Mouse (Mus musculus) hindbrain, embryonic 15.5 days (tissue): ENCODE data around the gene Erc1. TPM values are rescaled to one million over a fixed set of nuclear protein-coding genes. Genes with fewer than 3 reads are reported as not detected.

Experiments used
- ATAC-seq: fragments of 200-750 bp; cut with Nextera tagmentation; 2 replicates; pipeline ENCODE4 v1.8.0; 2017; ENCODE audit warnings: low read depth, moderate number of reproducible peaks, moderate TSS enrichment; ENCODE audit not compliant: low FRiP score
- H3K27ac ChIP-seq: fragments of 300-500 bp; sonication (generic); replicated peaks from 2 replicates; pipeline ENCODE4 v1.5.1; 2015; ENCODE audit warnings: mild to moderate bottlenecking, inconsistent platforms
- H3K27me3 ChIP-seq: fragments of 300-500 bp; sonication (generic); 2 replicates; pipeline ENCODE4 v1.6.1; 2015; ENCODE audit warnings: control low read depth, inconsistent platforms
- H3K36me3 ChIP-seq: fragments of 300-500 bp; sonication (generic); 2 replicates; pipeline ENCODE4 v1.6.1; 2015; ENCODE audit warnings: control low read depth, inconsistent platforms
- H3K4me1 ChIP-seq: fragments of 300-500 bp; sonication (generic); replicated peaks from 2 replicates; pipeline ENCODE4 v1.6.1; 2015; ENCODE audit warnings: control low read depth, inconsistent platforms
- H3K4me2 ChIP-seq: fragments of 300-500 bp; sonication (generic); 2 replicates; pipeline ENCODE4 v1.6.1; 2015; ENCODE audit warnings: moderate library complexity, mild to moderate bottlenecking, inconsistent platforms
- H3K4me3 ChIP-seq: fragments of 300-500 bp; sonication (generic); 2 replicates; pipeline ENCODE4 v1.5.1; 2015; ENCODE audit warnings: mild to moderate bottlenecking, inconsistent platforms
- H3K9ac ChIP-seq: fragments of 300-500 bp; sonication (generic); 2 replicates; pipeline ENCODE4 v1.6.1; 2015; ENCODE audit warnings: inconsistent platforms
- H3K9me3 ChIP-seq: fragments of 300-500 bp; sonication (generic); 2 replicates; pipeline ENCODE4 v1.6.1; 2016; ENCODE audit warnings: control low read depth, inconsistent platforms
- WGBS: fragments of 180-500 bp; shearing (Covaris S2); methylation state at CpG from one replicate; pipeline ENCODE4 v1.1.7; 2015; 5-methylcytosine and 5-hydroxymethylcytosine counted together
- polyA plus RNA-seq: library from polyadenylated mRNA; unstranded; fragments of >200 nt; fragmentation: Nextera tagmentation; extraction: Ambion mirVana; gene quantifications from 2 replicates; pipeline ENCODE4 v1.2.1, GENCODE M21; 2015

Gene Erc1
- polyA plus RNA-seq, 1 experiment from 2014 or later, result 47.7 TPM

DNA sequence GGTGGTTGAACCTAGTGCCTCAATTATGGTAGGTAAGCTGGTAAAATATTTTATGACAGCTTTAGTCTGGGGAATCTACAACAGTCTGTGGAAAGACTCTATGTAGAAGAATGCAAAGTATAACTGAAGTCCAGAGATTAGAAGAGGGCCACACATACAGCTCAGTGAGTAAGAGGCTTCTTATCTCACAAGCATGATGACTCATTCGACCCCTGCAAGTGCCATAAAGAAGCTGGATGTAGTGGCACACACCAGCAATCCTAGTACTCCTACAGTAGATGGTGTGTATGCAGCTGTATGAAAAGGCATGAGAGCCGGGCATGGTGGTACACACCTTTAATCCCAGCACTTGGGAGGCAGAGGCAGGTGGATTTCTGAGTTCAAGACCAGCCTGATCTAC lies 205.2 kb downstream of the Erc1 start:
- no peaks in the 10 kb centered on the region for H3K4me1 ChIP-seq
- 96% methylated on average over 2 of the region's 2 CpGs for WGBS
- no peak overlapping the region for H3K4me3 ChIP-seq
- H3K9ac ChIP-seq, result no peak overlapping the region
- H3K36me3 ChIP-seq, result no peaks in the 10 kb centered on the region
- no peak overlapping the region for H3K27ac ChIP-seq
- no peaks in the 10 kb centered on the region for H3K27me3 ChIP-seq
- H3K9me3 ChIP-seq, result no peaks in the 10 kb centered on the region
- H3K4me2 ChIP-seq, result no peak overlapping the region
- no peak for ATAC-seq

DNA sequence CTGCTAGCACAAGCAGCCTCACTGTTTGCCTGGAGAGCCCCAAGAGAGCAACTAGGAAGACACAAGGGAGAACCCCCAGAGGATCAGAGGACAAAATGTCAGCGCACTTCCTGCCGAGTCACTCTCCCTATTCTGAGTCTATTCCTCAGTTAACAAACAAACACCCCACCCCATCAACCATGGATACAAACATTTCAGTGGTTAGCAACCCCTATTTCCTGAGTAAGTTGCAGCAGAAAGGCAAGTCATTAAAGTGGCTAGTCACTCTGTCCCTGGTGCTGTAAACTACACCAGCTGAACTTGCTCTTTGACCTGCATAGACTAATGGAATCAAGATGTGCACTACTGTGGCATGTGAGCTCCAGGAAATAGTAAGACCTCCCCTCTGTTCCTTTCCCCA lies 212.3 kb downstream of the Erc1 start:
- ATAC-seq, result no peak
- Histone ChIP-seq H3K27me3 (no peaks in the 10 kb centered on the region), H3K9me3 (no peaks in the 10 kb centered on the region), H3K4me2 (no peak overlapping the region), H3K36me3 (no peaks in the 10 kb centered on the region), H3K4me1 (no peaks in the 10 kb centered on the region), H3K4me3 (no peak overlapping the region), H3K9ac (no peak overlapping the region), H3K27ac (no peak overlapping the region)
- 54% methylated on average over 2 of the region's 2 CpGs for WGBS

DNA sequence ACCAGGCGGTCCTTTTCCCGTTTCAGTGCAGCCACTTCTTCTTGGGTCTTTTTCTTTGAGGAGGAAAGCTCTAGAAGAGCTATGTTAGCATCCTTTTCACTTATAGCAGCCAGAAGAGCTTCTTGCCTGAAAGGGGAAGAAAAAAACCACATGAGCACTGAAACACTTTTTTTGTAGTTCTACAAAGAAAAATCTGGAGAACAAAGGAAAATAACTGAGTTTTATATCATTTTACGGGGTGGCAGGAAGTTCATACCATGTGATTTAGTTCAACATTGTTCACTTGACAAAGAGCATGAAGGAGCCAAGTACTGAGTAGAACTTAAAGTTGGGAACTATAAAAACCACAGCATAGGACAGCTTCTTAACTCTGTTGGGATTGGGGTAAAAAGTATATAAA lies 217.3 kb downstream of the Erc1 start:
- Histone ChIP-seq H3K4me1 (no peaks in the 10 kb centered on the region), H3K4me3 (no peak overlapping the region), H3K9ac (no peak overlapping the region), H3K36me3 (peaks cover 2% of the 10 kb centered on the region; the same call in 1 of the 2 replicates), H3K4me2 (no peak overlapping the region), H3K27me3 (no peaks in the 10 kb centered on the region), H3K9me3 (no peaks in the 10 kb centered on the region), H3K27ac (no peak overlapping the region)
- ATAC-seq, result no peak
- 87% methylated on average over 3 of the region's 3 CpGs for WGBS

DNA sequence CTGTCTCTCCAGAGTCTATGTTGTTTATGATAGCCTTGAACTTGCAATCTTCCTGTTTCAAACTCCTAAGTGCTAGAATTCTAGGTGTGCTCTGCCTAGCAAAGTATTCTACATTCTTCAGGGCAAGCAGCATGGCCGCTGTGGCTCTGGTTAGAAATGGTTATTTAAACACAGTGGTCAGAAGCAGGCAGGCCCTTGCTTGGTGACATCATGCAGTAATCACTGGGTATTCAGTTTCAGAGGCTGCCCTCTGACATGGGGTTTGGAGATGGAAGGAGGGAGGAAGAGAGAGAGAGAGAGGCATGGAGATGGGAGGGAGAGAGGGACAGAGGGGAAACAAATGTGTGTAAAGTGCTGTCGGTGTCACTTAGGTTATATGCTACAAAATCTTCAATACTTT lies 246.6 kb downstream of the Erc1 start:
- Histone ChIP-seq H3K9me3 (no peaks in the 10 kb centered on the region), H3K27ac (no peak overlapping the region), H3K9ac (no peak overlapping the region), H3K4me3 (no peak overlapping the region), H3K4me1 (no peaks in the 10 kb centered on the region), H3K27me3 (no peaks in the 10 kb centered on the region), H3K36me3 (no peaks in the 10 kb centered on the region), H3K4me2 (no peak overlapping the region)
- 82% methylated on average over 2 of the region's 2 CpGs for WGBS
- no peak for ATAC-seq

DNA sequence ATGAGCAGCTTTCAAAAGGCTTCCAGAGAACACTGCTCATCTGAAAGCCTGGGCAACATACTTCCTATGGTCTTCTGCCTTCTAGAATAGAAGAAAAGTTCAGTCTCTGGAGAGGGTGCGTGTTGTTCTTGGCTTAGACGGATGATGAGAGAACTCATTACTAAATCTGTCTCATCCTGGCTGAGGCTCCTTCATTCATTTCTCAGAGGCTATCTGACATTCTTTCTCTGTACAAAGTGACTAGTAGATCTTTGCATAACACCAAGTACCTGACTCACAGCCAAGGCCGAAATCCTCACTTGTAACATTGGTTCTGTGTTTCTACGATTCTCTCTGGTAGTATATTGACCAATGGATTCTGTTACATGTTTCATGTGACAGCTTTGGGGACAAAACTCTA lies 252.5 kb downstream of the Erc1 start:
- Histone ChIP-seq H3K9ac (no peak overlapping the region), H3K4me2 (no peak overlapping the region), H3K4me3 (no peak overlapping the region), H3K4me1 (no peaks in the 10 kb centered on the region), H3K27ac (no peak overlapping the region), H3K27me3 (no peaks in the 10 kb centered on the region), H3K9me3 (no peaks in the 10 kb centered on the region), H3K36me3 (0 out of 2 replicates have a peak, but pooled peaks cover 6% of the 10 kb centered on the region)
- no peak for ATAC-seq
- 91% methylated on average over 4 of the region's 4 CpGs for WGBS

DNA sequence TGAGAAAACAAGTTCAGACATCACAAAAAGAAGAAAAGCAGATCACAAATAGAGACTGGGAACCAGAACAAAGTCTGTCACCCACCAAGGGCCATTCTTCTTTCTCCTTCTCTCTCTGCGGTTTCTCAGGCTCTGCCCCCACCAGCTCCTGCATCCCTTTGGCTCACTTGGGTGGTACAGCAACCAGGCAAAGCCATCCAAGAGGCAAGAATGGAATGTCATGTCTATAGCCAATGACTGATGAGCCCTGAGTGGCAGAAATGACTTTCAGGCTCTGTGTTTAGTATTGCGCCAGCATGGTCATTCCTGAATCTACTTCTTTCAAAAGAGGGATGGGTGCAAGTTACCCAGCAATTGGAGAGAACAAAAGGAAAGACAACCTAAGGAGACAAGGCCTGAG lies 257.1 kb downstream of the Erc1 start:
- H3K4me1 ChIP-seq, result peaks cover 7% of the 10 kb centered on the region; the same call in 1 of the 2 replicates
- no peaks in the 10 kb centered on the region for H3K9me3 ChIP-seq
- H3K4me3 ChIP-seq, result no peak overlapping the region
- WGBS, result 49% methylated on average over 2 of the region's 2 CpGs
- H3K36me3 ChIP-seq, result 0 out of 2 replicates have a peak, but pooled peaks cover 6% of the 10 kb centered on the region
- H3K27ac ChIP-seq, result peak overlapping the region; percentile 42; the same call in 1 of the 2 replicates
- no peak overlapping the region for H3K4me2 ChIP-seq
- H3K27me3 ChIP-seq, result no peaks in the 10 kb centered on the region
- ATAC-seq, result peak; percentile 45; the same call in 1 of the 2 replicates
- H3K9ac ChIP-seq, result no peak overlapping the region

DNA sequence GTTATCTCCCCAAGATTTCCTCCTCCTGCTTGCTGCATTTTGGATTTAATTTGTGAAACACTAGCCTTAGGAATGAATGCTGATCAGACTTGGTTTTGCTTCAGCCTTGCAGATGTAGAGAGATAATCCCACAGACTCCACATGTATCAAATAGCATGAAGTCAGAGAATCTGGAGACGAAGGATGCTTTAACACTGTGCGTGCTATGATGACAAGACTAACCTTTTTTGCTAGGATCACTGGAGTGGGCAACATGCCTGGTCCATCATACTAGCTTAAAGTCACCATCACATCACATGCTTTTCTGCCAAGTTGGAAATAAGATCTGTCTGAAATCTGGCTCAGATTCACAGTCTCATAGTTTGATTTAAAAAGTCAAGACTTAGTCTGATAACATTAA lies 260.1 kb downstream of the Erc1 start:
- no peak overlapping the region for H3K4me2 ChIP-seq
- WGBS, result 91% methylated on average over 2 of the region's 2 CpGs
- H3K27me3 ChIP-seq, result no peaks in the 10 kb centered on the region
- H3K9me3 ChIP-seq, result no peaks in the 10 kb centered on the region
- no peak overlapping the region for H3K4me3 ChIP-seq
- peaks cover 8% of the 10 kb centered on the region; the same call in 1 of the 2 replicates for H3K4me1 ChIP-seq
- no peak overlapping the region for H3K27ac ChIP-seq
- H3K36me3 ChIP-seq, result no peaks in the 10 kb centered on the region
- no peak overlapping the region for H3K9ac ChIP-seq
- ATAC-seq, result no peak

DNA sequence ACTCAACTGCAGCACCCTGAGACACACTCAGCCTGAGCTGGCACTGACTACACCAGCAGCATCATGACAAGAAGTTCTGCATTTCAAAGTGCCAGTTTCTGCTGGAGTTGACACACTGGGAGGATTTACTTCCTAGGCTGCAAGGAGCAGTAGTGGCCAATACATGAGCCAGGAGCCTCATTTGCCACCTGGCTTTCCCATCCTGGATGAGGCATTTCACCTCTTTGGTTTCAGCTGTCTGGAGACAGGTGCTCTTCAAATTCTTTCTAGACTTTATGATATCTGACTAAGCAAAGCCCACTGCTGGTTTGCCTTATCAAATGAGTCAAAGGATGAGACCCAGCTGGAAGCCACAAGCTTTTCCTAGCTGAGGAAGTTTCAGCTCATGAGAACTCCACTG lies 260.5 kb downstream of the Erc1 start:
- Histone ChIP-seq H3K4me2 (no peak overlapping the region), H3K9ac (no peak overlapping the region)

DNA sequence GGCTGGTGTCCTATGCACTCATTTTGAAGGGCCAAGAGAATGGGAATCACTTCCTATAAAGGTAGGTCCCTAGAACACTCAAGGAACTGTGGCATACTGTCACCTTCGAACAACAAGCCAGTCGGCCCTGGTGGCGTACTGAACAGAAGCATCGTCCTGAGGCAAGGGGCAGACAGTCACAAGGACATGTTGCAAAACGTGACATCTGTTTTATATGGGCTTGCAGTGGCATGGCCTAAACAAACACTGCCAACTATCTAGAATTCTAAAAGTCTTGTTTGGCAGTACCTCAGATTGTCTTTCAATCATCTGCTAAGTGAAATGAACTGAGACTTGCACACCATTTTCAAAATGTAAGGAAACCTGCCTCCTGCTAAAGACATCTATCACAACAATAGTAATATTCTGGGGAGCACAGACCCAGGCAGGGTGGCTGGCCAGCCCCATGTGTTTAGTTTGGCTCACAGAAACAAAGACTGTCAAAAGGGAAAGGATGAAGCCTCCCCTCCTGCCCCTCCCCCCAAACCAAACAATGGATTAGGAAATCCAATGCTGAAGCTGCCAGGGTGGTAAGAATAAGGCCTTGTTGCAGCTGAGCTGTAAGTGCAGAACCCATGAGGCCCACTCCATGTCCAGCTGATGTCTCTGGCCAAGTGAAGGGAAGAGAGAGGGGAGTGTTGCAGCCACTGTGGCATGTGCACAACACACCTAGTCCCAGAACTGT lies 262.2 kb downstream of the Erc1 start:
- 58% methylated on average over 5 of the region's 5 CpGs for whole genome bisulfite sequencing

More for the DNA sequence above, 260.5 kb downstream of the Erc1 start:
- no peak for ATAC-seq
- H3K36me3 ChIP-seq, result no peaks in the 10 kb centered on the region
- H3K27ac ChIP-seq, result no peak overlapping the region
- H3K27me3 ChIP-seq, result no peaks in the 10 kb centered on the region
- no peak overlapping the region for H3K4me3 ChIP-seq
- peaks cover 8% of the 10 kb centered on the region; the same call in 1 of the 2 replicates for H3K4me1 ChIP-seq
- no peaks in the 10 kb centered on the region for H3K9me3 ChIP-seq

DNA sequence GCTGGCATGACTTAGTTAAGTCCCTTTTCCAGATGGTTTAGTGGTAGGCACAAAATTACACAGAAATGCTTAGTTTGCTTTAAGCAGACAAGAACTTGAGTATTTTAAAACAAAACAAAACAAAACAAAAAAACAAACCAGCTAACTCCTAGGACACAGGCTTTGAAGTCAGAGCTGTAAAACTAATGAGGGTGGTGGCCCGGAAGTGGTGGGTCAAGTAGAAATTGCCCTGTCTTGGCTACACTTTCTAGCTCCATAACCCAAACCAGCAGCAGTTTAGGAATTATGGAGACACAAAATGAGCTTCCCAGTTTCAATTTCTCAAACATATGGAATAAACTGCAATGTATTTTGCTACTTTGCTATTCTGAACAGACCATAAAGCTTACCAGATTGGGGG lies 263.9 kb downstream of the Erc1 start:
- H3K4me2 ChIP-seq, result no peak overlapping the region
- H3K4me3 ChIP-seq, result no peak overlapping the region
- ATAC-seq, result no peak
- no peak overlapping the region for H3K27ac ChIP-seq
- H3K9ac ChIP-seq, result no peak overlapping the region
- H3K36me3 ChIP-seq, result no peaks in the 10 kb centered on the region
- H3K9me3 ChIP-seq, result no peaks in the 10 kb centered on the region
- no peaks in the 10 kb centered on the region for H3K27me3 ChIP-seq
- H3K4me1 ChIP-seq, result peaks cover 8% of the 10 kb centered on the region; the same call in 1 of the 2 replicates
- 66% methylated on average over 1 of the region's 1 CpGs for WGBS

More for the DNA sequence above, 262.2 kb downstream of the Erc1 start:
- H3K27me3 ChIP-seq, result no peaks in the 10 kb centered on the region
- no peak overlapping the region for H3K4me2 ChIP-seq
- no peak overlapping the region for H3K9ac ChIP-seq
- peak overlapping the region; percentile 8; the same call in 1 of the 2 replicates for H3K27ac ChIP-seq
- H3K36me3 ChIP-seq, result no peaks in the 10 kb centered on the region
- H3K4me3 ChIP-seq, result no peak overlapping the region
- peaks cover 8% of the 10 kb centered on the region; the same call in 1 of the 2 replicates for H3K4me1 ChIP-seq
- no peaks in the 10 kb centered on the region for H3K9me3 ChIP-seq
- ATAC-seq, result peak; percentile 61; the same call in 1 of the 2 replicates

DNA sequence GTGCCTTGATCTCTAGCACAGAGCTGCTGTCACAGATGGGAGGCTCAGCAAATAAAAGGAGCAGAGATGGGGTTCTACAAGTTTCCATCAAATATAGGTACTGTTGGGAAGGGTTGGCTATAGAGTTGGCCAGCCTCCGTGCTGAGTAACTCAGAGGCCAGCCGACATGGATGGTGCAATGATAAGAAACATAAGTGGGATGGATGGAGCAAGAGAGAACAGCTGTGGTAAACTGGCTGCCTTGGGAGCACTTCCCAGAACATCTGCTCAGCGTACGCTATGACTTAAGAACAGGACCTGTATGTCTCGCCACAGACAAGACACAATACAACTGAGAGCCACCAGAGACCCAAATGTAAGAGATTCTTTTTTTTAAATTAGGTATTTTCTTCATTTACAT lies 264.8 kb downstream of the Erc1 start:
- Histone ChIP-seq H3K9me3 (no peaks in the 10 kb centered on the region), H3K4me3 (no peak overlapping the region), H3K9ac (no peak overlapping the region), H3K27me3 (no peaks in the 10 kb centered on the region), H3K36me3 (no peaks in the 10 kb centered on the region), H3K4me1 (peaks cover 8% of the 10 kb centered on the region; the same call in 1 of the 2 replicates), H3K27ac (no peak overlapping the region), H3K4me2 (no peak overlapping the region)
- 86% methylated on average over 5 of the region's 5 CpGs for WGBS
- ATAC-seq, result no peak

DNA sequence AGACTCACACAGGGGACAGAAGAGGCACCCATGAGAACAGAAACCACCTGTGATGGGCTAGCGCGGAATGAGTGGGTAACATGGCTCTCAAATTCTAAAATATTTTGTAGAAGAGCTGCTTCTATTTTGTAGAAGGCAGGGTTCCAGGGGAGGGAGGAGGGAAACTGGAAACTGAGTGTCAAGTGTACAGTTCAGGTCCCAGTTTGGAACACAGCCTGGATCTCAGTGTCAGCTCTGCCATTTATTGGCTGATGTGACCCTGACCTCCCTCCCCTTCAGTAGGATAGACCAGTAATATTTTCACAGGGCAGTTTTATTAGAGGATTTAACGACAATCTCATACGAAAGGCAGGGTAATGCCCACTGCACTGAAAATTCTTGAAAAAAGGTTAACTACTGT lies 271.3 kb downstream of the Erc1 start:
- Histone ChIP-seq H3K9ac (no peak overlapping the region), H3K36me3 (peaks cover 17% of the 10 kb centered on the region), H3K27ac (no peak overlapping the region), H3K4me3 (no peak overlapping the region), H3K4me1 (no peaks in the 10 kb centered on the region), H3K9me3 (no peaks in the 10 kb centered on the region), H3K4me2 (no peak overlapping the region), H3K27me3 (no peaks in the 10 kb centered on the region)
- ATAC-seq, result no peak
- 94% methylated on average over 4 of the region's 4 CpGs for WGBS

DNA sequence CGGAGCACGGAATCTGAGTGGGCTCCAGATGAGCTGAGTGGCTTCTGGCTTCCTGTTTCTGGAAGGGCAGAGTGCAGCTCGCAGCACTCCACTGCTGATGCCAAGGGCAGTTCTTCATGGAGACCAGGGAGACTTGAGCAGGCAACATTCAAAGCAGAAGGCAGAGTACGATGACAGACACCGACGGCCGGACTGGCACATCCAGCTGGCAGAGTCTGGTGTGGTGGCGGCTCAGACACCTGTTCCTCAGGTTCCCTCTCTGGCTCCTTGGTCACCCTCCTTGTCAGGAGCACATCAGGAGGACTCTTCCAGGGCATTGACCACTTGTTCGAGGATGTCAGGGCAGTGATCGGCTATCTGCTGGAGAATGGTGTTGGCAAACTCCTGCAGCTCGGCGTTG lies 272.6 kb downstream of the Erc1 start:
- WGBS, result 97% methylated on average over 12 of the region's 12 CpGs
- Histone ChIP-seq H3K27me3 (no peaks in the 10 kb centered on the region), H3K9ac (no peak overlapping the region), H3K36me3 (peaks cover 17% of the 10 kb centered on the region), H3K4me2 (no peak overlapping the region), H3K27ac (no peak overlapping the region), H3K4me1 (no peaks in the 10 kb centered on the region), H3K9me3 (no peaks in the 10 kb centered on the region), H3K4me3 (no peak overlapping the region)
- no peak for ATAC-seq
